Mouse (Mus musculus) embryonic facial prominence, embryonic 12.5 days (tissue): Measurements from ENCODE around the gene Slc13a5. TPM values are rescaled to one million over a fixed set of nuclear protein-coding genes. Genes with fewer than 3 reads are reported as not detected.
A peak's percentile ranks its signal among the peaks of the same experiment; 100 is the strongest.

ENCODE experiments used
- ATAC-seq: fragments of 200-750 bp; cut with Nextera tagmentation; 2 replicates; pipeline ENCODE4 v1.8.0; 2017; ENCODE audit not compliant: insufficient number of reproducible peaks, insufficient read depth, low FRiP score, low TSS enrichment
- H3K27ac ChIP-seq: fragments of 300-500 bp; sonication (generic); 2 replicates; pipeline ENCODE4 v1.5.1; 2016; ENCODE audit warnings: mild to moderate bottlenecking
- H3K27me3 ChIP-seq: fragments of 300-500 bp; sonication (generic); 2 replicates; pipeline ENCODE4 v1.6.1; 2016; ENCODE audit warnings: mild to moderate bottlenecking, moderate library complexity
- H3K36me3 ChIP-seq: fragments of 300-500 bp; sonication (generic); 2 replicates; pipeline ENCODE4 v1.6.1; 2016; ENCODE audit warnings: mild to moderate bottlenecking
- H3K4me1 ChIP-seq: fragments of 300-500 bp; sonication (generic); 2 replicates; pipeline ENCODE4 v1.6.1; 2016
- H3K4me2 ChIP-seq: fragments of 300-500 bp; sonication (generic); replicated peaks from 2 replicates; pipeline ENCODE4 v1.6.1; 2016; ENCODE audit warnings: mild to moderate bottlenecking, moderate library complexity
- H3K4me3 ChIP-seq: fragments of 300-500 bp; sonication (generic); 2 replicates; pipeline ENCODE4 v1.5.1; 2016; ENCODE audit warnings: mild to moderate bottlenecking
- H3K9ac ChIP-seq: fragments of 300-500 bp; sonication (generic); 2 replicates; pipeline ENCODE4 v1.6.1; 2016; ENCODE audit warnings: mild to moderate bottlenecking, moderate library complexity
- H3K9me3 ChIP-seq: fragments of 300-500 bp; sonication (generic); 2 replicates; pipeline ENCODE4 v1.6.1; 2016; ENCODE audit warnings: mild to moderate bottlenecking, moderate library complexity
- WGBS: fragments of 180-500 bp; shearing (Covaris S2); methylation state at CpG from one replicate; pipeline ENCODE4 v1.1.7; 2016; 5-methylcytosine and 5-hydroxymethylcytosine counted together
- polyA plus RNA-seq: library from polyadenylated mRNA; unstranded; fragments of >200 nt; fragmentation: Nextera tagmentation; extraction: Ambion mirVana; gene quantifications from 2 replicates; pipeline ENCODE4 v1.2.1, GENCODE M21; 2016

Gene Slc13a5
- polyA plus RNA-seq, 1 experiment from 2014 or later = 0.31 TPM

- WGBS = 87% methylated on average over 4 of the region's 4 CpGs
- H3K4me2 ChIP-seq = no peak overlapping the region
- H3K9ac ChIP-seq = no peak overlapping the region
- no peaks in the 10 kb centered on the region for H3K9me3 ChIP-seq
- H3K27ac ChIP-seq = no peak overlapping the region
- no peaks in the 10 kb centered on the region for H3K27me3 ChIP-seq
- H3K36me3 ChIP-seq = no peaks in the 10 kb centered on the region
- no peak overlapping the region for H3K4me3 ChIP-seq
- no peaks in the 10 kb centered on the region for H3K4me1 ChIP-seq
- no peak for ATAC-seq
Measured at GRCm38 (mm10) chr11:72255629-72256028, 11.4 kb downstream of the Slc13a5 start.

DNA sequence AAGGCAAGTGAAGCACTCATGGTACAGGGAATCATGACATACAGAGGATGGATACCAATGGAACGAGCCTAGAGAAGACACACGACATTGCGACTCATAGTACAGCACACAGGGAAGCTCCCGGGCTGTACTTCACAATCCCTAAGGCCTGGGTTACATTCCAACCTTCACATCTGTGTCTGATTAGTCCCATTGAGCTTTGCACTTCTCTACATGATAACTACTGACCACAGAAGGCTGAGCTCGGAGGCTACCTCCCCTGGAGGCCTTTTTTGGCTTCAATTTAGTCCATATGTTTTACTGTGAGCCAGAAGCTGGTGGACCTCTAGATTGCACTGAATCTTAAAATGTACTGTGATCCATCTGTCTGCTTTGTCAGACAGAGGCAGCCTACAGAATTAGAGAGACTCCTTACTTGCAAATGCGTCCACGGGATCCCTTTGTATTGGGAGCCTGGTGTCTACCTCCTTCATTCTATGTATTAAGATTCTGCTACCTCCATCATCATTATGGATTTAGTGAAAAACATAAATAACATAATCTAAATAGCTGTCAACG, 21.7 kb downstream of the Slc13a5 start:
- Histone ChIP-seq H3K36me3 (no peaks in the 10 kb centered on the region), H3K4me2 (no peak overlapping the region), H3K27ac (no peak overlapping the region), H3K9me3 (no peaks in the 10 kb centered on the region), H3K27me3 (no peaks in the 10 kb centered on the region), H3K4me3 (no peak overlapping the region), H3K9ac (no peak overlapping the region), H3K4me1 (peaks cover 5% of the 10 kb centered on the region; the same call in 1 of the 2 replicates)
- ATAC-seq = no peak
- 54% methylated on average over 8 of the region's 8 CpGs for WGBS

DNA sequence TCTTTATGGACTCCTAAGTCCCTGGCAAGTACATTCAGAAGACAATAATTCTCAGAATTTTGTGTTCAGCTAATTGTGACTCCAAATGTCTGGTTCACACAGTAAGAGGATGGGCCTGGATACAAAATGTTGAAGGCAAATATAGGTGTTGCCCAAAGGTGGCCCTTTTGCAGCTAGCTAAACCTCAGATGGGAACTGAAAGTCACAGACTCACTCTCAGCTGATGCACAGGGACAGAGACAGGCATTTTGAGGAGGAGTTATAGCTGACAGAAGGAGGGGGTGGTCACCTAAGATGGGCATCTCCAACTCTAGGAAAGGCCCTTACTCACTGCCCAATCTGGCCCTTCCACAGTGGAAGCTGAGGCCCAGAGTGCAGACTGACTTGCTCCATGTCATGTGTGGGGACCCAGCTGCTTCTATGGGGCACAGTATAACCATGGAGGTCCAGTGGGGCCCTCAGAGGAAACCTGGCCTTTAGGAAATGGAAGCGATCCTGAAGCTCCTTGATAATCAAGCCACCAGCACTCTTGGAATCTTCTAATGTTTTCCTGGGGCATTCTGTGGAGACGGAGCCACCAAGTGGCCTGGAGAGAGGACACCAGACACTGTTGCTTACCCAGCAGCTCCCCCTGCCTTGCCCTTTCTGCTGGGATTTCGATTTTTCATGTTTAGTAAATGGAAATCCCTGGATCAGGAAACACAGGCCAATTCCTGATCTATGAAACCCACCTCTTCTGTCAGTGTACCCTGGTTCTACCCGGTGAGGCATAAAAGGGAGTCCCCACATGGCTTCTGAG, 26.8 kb downstream of the Slc13a5 start:
- no peaks in the 10 kb centered on the region for H3K36me3 ChIP-seq
- H3K27ac ChIP-seq = no peak overlapping the region
- H3K9ac ChIP-seq = no peak overlapping the region
- no peak overlapping the region for H3K4me2 ChIP-seq
- H3K9me3 ChIP-seq = no peaks in the 10 kb centered on the region
- no peak for ATAC-seq
- no peaks in the 10 kb centered on the region for H3K27me3 ChIP-seq
- H3K4me3 ChIP-seq = no peak overlapping the region
- WGBS = 79% methylated on average over 4 of the region's 4 CpGs
- peaks cover 2% of the 10 kb centered on the region; the same call in 1 of the 2 replicates for H3K4me1 ChIP-seq

GRCm38 (mm10) chr11:72234013-72234412, 33.0 kb downstream of the Slc13a5 start:
- ATAC-seq = no peak
- WGBS = 72% methylated on average over 5 of the region's 5 CpGs

DNA sequence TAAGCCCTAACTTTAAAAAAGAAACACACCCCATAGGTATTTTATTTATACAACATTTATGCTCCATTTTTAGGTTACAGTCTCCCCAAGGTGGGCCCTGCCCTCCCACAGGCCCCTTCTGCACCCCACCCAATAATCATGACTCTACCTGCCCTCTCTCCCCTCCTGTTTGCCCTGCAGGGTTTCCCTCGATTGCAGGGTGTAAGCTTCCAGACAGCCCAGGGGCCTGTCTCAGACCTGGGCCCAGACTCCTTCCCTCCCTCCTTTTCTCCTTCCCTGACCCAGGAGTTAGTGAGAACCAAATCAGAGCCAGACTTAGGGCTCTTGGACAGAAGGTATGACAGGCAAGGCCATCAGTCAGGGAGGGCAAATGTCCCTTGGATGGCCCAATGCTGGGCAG, 34.0 kb downstream of the Slc13a5 start:
- Histone ChIP-seq H3K4me3 (no peak overlapping the region), H3K9ac (no peak overlapping the region), H3K36me3 (no peaks in the 10 kb centered on the region), H3K27me3 (no peaks in the 10 kb centered on the region), H3K4me1 (no peaks in the 10 kb centered on the region), H3K4me2 (no peak overlapping the region), H3K9me3 (no peaks in the 10 kb centered on the region), H3K27ac (no peak overlapping the region)
- no peak for ATAC-seq
- 70% methylated on average over 1 of the region's 1 CpGs for WGBS

More at GRCm38 (mm10) chr11:72234013-72234412, 33.0 kb downstream of the Slc13a5 start:
- H3K4me1 ChIP-seq = no peaks in the 10 kb centered on the region
- no peaks in the 10 kb centered on the region for H3K27me3 ChIP-seq
- H3K36me3 ChIP-seq = no peaks in the 10 kb centered on the region
- no peak overlapping the region for H3K27ac ChIP-seq
- no peaks in the 10 kb centered on the region for H3K9me3 ChIP-seq
- no peak overlapping the region for H3K9ac ChIP-seq
- no peak overlapping the region for H3K4me2 ChIP-seq
- H3K4me3 ChIP-seq = no peak overlapping the region

DNA sequence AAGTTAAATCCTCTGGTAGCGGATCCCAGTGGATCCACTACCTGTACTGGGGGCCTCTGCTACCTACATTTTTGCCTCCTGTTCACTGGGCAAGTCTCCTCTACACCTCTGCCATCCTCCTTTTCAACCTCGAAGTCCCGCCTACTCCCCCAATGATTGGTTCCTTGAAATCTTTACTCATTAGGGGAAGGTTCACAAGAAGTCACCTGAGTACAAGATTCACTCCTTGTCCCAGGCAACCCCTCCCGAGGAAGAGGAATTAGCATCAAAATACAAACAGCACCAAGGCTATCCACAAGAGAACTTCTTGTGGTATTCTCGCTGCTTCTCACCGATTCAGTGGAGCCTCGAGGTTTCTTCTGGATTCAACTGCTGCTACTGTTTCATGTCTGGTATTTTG, 35.0 kb downstream of the Slc13a5 start:
- H3K27ac ChIP-seq = no peak overlapping the region
- no peak overlapping the region for H3K9ac ChIP-seq
- H3K4me2 ChIP-seq = no peak overlapping the region
- H3K9me3 ChIP-seq = no peaks in the 10 kb centered on the region
- ATAC-seq = no peak
- no peaks in the 10 kb centered on the region for H3K4me1 ChIP-seq
- H3K36me3 ChIP-seq = no peaks in the 10 kb centered on the region
- WGBS = 84% methylated on average over 7 of the region's 7 CpGs
- no peaks in the 10 kb centered on the region for H3K27me3 ChIP-seq
- H3K4me3 ChIP-seq = no peak overlapping the region

DNA sequence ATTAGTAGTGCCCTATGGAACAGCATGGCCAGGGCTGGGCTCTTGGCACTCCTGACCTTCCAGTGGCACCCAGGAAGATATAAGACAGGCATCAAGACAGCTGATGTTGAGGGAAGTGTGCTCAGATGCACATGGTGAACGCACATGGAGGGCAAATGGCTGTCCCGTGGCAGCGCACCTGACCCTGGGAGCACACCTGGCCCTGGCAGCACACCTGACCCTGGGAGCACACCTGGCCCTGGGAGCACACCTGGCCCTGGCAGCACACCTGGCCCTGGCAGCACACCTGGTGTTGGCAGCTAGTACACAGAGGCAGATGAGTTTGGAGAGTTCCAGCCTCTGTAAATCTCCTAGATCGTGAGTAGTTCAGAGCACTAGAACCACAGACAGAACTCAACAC, 38.5 kb downstream of the Slc13a5 start:
- no peaks in the 10 kb centered on the region for H3K36me3 ChIP-seq
- H3K27ac ChIP-seq = no peak overlapping the region
- H3K4me2 ChIP-seq = no peak overlapping the region
- H3K27me3 ChIP-seq = no peaks in the 10 kb centered on the region
- no peak for ATAC-seq
- H3K4me1 ChIP-seq = no peaks in the 10 kb centered on the region
- WGBS = 92% methylated on average over 4 of the region's 4 CpGs
- no peaks in the 10 kb centered on the region for H3K9me3 ChIP-seq
- no peak overlapping the region for H3K9ac ChIP-seq
- H3K4me3 ChIP-seq = no peak overlapping the region

DNA sequence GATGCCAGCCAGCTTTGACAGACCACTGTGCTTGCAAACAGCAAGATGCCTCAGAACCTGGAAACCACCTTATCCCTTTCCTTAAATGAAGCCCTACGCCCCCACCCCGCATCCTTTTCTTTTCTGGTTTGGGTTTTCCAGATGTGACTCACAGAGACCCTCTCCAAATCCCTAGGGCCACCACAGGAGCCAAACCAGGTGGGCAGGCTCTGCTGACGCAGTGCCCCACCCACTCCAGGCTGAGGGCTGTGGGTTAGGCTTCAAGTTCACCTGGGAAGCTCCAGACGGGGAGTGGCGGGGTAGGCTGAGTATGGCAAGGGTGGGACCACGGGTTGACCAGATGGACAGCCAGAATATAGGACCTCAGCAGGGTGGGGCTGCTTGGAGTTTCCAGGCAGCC, 40.1 kb downstream of the Slc13a5 start:
- Histone ChIP-seq H3K27me3 (no peaks in the 10 kb centered on the region), H3K9ac (no peak overlapping the region), H3K27ac (no peak overlapping the region), H3K9me3 (no peaks in the 10 kb centered on the region), H3K36me3 (no peaks in the 10 kb centered on the region; the same call in 1 of the 2 replicates), H3K4me1 (no peaks in the 10 kb centered on the region), H3K4me2 (no peak overlapping the region), H3K4me3 (no peak overlapping the region)
- 78% methylated on average over 6 of the region's 6 CpGs for WGBS
- no peak for ATAC-seq

- H3K36me3 ChIP-seq = no peaks in the 10 kb centered on the region; the same call in 1 of the 2 replicates
- no peak overlapping the region for H3K4me2 ChIP-seq
- no peak overlapping the region for H3K4me3 ChIP-seq
- no peaks in the 10 kb centered on the region for H3K27me3 ChIP-seq
- WGBS = 37% methylated on average over 10 of the region's 10 CpGs
- no peak overlapping the region for H3K9ac ChIP-seq
- no peaks in the 10 kb centered on the region for H3K4me1 ChIP-seq
- ATAC-seq = 0 out of 2 replicates have a peak, but pooled peaks have one; percentile 28
- no peaks in the 10 kb centered on the region for H3K9me3 ChIP-seq
- H3K27ac ChIP-seq = no peak overlapping the region
Measured at GRCm38 (mm10) chr11:72226020-72226791, 40.8 kb downstream of the Slc13a5 start.

GRCm38 (mm10) chr11:72224865-72225264, 42.2 kb downstream of the Slc13a5 start:
- Histone ChIP-seq H3K9me3 (no peaks in the 10 kb centered on the region), H3K4me1 (no peaks in the 10 kb centered on the region), H3K36me3 (no peaks in the 10 kb centered on the region; the same call in 1 of the 2 replicates), H3K27ac (no peak overlapping the region), H3K4me2 (no peak overlapping the region), H3K27me3 (no peaks in the 10 kb centered on the region), H3K9ac (no peak overlapping the region), H3K4me3 (no peak overlapping the region)
- WGBS = 10% methylated on average over 5 of the region's 5 CpGs
- no peak for ATAC-seq

DNA sequence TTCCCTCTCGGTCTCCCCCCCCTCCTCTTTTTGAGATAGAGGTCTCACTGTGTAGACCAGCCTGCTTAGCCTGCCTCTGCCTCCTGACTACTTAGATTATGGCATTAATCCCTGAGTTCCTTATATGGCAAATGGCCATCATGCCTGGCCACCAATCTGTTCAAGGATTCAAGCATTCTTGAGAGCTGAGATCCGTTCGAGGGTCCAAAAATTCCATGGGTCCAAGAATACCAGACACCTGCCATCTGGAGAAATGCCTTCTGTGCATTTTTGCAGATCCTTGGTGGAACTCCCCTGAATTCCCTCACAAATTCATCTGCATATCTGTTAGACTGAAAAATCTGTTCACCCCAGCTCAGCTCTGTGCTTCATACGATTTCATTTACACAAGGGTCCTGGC, 43.6 kb downstream of the Slc13a5 start:
- Histone ChIP-seq H3K36me3 (no peaks in the 10 kb centered on the region; the same call in 1 of the 2 replicates), H3K9me3 (no peaks in the 10 kb centered on the region), H3K4me2 (no peak overlapping the region), H3K4me3 (no peak overlapping the region), H3K27me3 (no peaks in the 10 kb centered on the region), H3K27ac (no peak overlapping the region), H3K9ac (no peak overlapping the region), H3K4me1 (no peaks in the 10 kb centered on the region)
- ATAC-seq = no peak
- WGBS = 79% methylated on average over 4 of the region's 4 CpGs
